Mouse (Mus musculus): ENCODE results near the gene Rps6kb1.

GRCm38 (mm10) chr11:86545556-86545955, 951 bp upstream of the Rps6kb1 start:
- TF ChIP-seq CTCF (IDR thresholded peaks at IDR 0.05; ENCODE audit: low read depth): no peak
- TF ChIP-seq EP300 (IDR thresholded peaks at IDR 0.05; ENCODE audit: low read depth): no peak
